Mouse (Mus musculus): ENCODE data around the gene Sema4b. TPM values are rescaled to one million over a fixed set of nuclear protein-coding genes. Genes with fewer than 3 reads are reported as not detected.
A peak's percentile ranks its signal among the peaks of the same experiment; 100 is the strongest.

The Sema4b gene
- total RNA-seq, 1 experiment: 50.1 TPM

GRCm38 (mm10) chr7:80200963-80201539 is 14.4 kb downstream of the Sema4b start:
- Histone ChIP-seq H3K36me3 (ENCODE audit: control insufficient read depth, insufficient read depth, low read length, poor library complexity, severe bottlenecking) (peaks cover 30% of the 10 kb centered on the region), H3K4me1 (ENCODE audit: control insufficient read depth in 2 of 2, insufficient read depth in 2 of 2, low read length in 2 of 2, poor library complexity in 1 of 2) (peaks cover 13 to 45% of the 10 kb centered on the region in 2 experiments), H3K9ac (ENCODE audit: insufficient read depth, low read depth, low read length, poor library complexity, severe bottlenecking) (no peak overlapping the region), H3K4me3 (ENCODE audit: insufficient read depth in 1 of 2, low read depth in 1 of 2, low read length in 2 of 2, poor library complexity in 1 of 2, severe bottlenecking in 1 of 2) (peak overlapping the region in 1 of 2 experiments; percentile 96; a peak in 1 of 4 replicates), H3K9me3 (ENCODE audit: control insufficient read depth, insufficient read depth, low read depth, low read length) (no peaks in the 10 kb centered on the region), H3K27ac (ENCODE audit: insufficient read depth, low read depth, low read length, poor library complexity, severe bottlenecking) (no peak overlapping the region)
- in situ Hi-C loops (cut with MboI; ENCODE audit: low sequenced_read_pairs in 2 of 2, unreplicated experiment in 2 of 2): no loop called here
- no peak for TF ChIP-seq MAFK (IDR thresholded peaks at IDR 0.05; ENCODE audit: insufficient read depth, low read depth, low read length)
- no peak for TF ChIP-seq HCFC1 (IDR thresholded peaks at IDR 0.05; ENCODE audit: borderline replicate concordance, insufficient read depth, low read length)
- no peak for TF ChIP-seq CHD2 (IDR thresholded peaks at IDR 0.05; ENCODE audit: low read depth, low read length)
- TF ChIP-seq ZC3H11A (IDR thresholded peaks at IDR 0.05; ENCODE audit: borderline replicate concordance, low read depth, low read length): no peak
- no peak for TF ChIP-seq ZNF384 (IDR thresholded peaks at IDR 0.05; ENCODE audit: low read depth, low read length)
- DNase-seq (ENCODE audit: low read depth, low spot score): no peak

GRCm38 (mm10) chr7:80201888-80202540 is 15.4 kb downstream of the Sema4b start:
- no peak for DNase-seq (ENCODE audit: low read depth, low spot score)
- H3K4me1 ChIP-seq (ENCODE audit: control insufficient read depth in 2 of 2, insufficient read depth in 2 of 2, low read length in 2 of 2, poor library complexity in 1 of 2): peaks cover 19 to 55% of the 10 kb centered on the region in 2 experiments
- H3K27ac ChIP-seq (ENCODE audit: insufficient read depth, low read depth, low read length, poor library complexity, severe bottlenecking): no peak overlapping the region
- H3K9me3 ChIP-seq (ENCODE audit: control insufficient read depth, insufficient read depth, low read depth, low read length): no peaks in the 10 kb centered on the region
- H3K9ac ChIP-seq (ENCODE audit: insufficient read depth, low read depth, low read length, poor library complexity, severe bottlenecking): 0 out of 2 replicates have a peak overlapping the region, but pooled peaks have one; percentile 7
- H3K36me3 ChIP-seq (ENCODE audit: control insufficient read depth, insufficient read depth, low read length, poor library complexity, severe bottlenecking): peaks cover 30% of the 10 kb centered on the region
- in situ Hi-C loops (cut with MboI; ENCODE audit: low sequenced_read_pairs in 2 of 2, unreplicated experiment in 2 of 2): no loop called here
- H3K4me3 ChIP-seq (ENCODE audit: insufficient read depth in 1 of 2, low read depth in 1 of 2, low read length in 2 of 2, poor library complexity in 1 of 2, severe bottlenecking in 1 of 2): no peak overlapping the region
- TF ChIP-seq MAFK (IDR thresholded peaks at IDR 0.05; ENCODE audit: insufficient read depth, low read depth, low read length) (no peak), ZNF384 (IDR thresholded peaks at IDR 0.05; ENCODE audit: low read depth, low read length) (no peak), CHD2 (IDR thresholded peaks at IDR 0.05; ENCODE audit: low read depth, low read length) (no peak), HCFC1 (IDR thresholded peaks at IDR 0.05; ENCODE audit: borderline replicate concordance, insufficient read depth, low read length) (no peak)

GRCm38 (mm10) chr7:80202961-80203360 is 16.3 kb downstream of the Sema4b start:
- in situ Hi-C loops (cut with MboI; ENCODE audit: low sequenced_read_pairs in 2 of 2, unreplicated experiment in 2 of 2): no loop called here
- Histone ChIP-seq H3K9me3 (ENCODE audit: control insufficient read depth, insufficient read depth, low read depth, low read length) (no peaks in the 10 kb centered on the region), H3K36me3 (ENCODE audit: control insufficient read depth, insufficient read depth, low read length, poor library complexity, severe bottlenecking) (peaks cover 33% of the 10 kb centered on the region), H3K27ac (ENCODE audit: insufficient read depth, low read depth, low read length, poor library complexity, severe bottlenecking) (no peak overlapping the region), H3K4me1 (ENCODE audit: control insufficient read depth in 2 of 2, insufficient read depth in 2 of 2, low read length in 2 of 2, poor library complexity in 1 of 2) (peaks cover 15 to 63% of the 10 kb centered on the region in 2 experiments), H3K4me3 (ENCODE audit: insufficient read depth in 1 of 2, low read depth in 1 of 2, low read length in 2 of 2, poor library complexity in 1 of 2, severe bottlenecking in 1 of 2) (no peak overlapping the region), H3K9ac (ENCODE audit: insufficient read depth, low read depth, low read length, poor library complexity, severe bottlenecking) (no peak overlapping the region)
- TF ChIP-seq CHD2 (IDR thresholded peaks at IDR 0.05; ENCODE audit: low read depth, low read length) (no peak), HCFC1 (IDR thresholded peaks at IDR 0.05; ENCODE audit: borderline replicate concordance, insufficient read depth, low read length) (no peak), ZNF384 (IDR thresholded peaks at IDR 0.05; ENCODE audit: low read depth, low read length) (no peak), MAFK (IDR thresholded peaks at IDR 0.05; ENCODE audit: insufficient read depth, low read depth, low read length) (no peak), ZC3H11A (IDR thresholded peaks at IDR 0.05; ENCODE audit: borderline replicate concordance, low read depth, low read length) (no peak)
- no peak for DNase-seq (ENCODE audit: low read depth, low spot score)

- Histone ChIP-seq H3K27ac (ENCODE audit: insufficient read depth, low read depth, low read length, poor library complexity, severe bottlenecking) (no peak overlapping the region), H3K9ac (ENCODE audit: insufficient read depth, low read depth, low read length, poor library complexity, severe bottlenecking) (no peak overlapping the region), H3K36me3 (ENCODE audit: control insufficient read depth, insufficient read depth, low read length, poor library complexity, severe bottlenecking) (peaks cover 35% of the 10 kb centered on the region), H3K4me1 (ENCODE audit: control insufficient read depth in 2 of 2, insufficient read depth in 2 of 2, low read length in 2 of 2, poor library complexity in 1 of 2) (peaks cover 19 to 69% of the 10 kb centered on the region in 2 experiments), H3K9me3 (ENCODE audit: control insufficient read depth, insufficient read depth, low read depth, low read length) (no peaks in the 10 kb centered on the region), H3K4me3 (ENCODE audit: insufficient read depth in 1 of 2, low read depth in 1 of 2, low read length in 2 of 2, poor library complexity in 1 of 2, severe bottlenecking in 1 of 2) (no peak overlapping the region)
- TF ChIP-seq CHD2 (IDR thresholded peaks at IDR 0.05; ENCODE audit: low read depth, low read length) (no peak), ZNF384 (IDR thresholded peaks at IDR 0.05; ENCODE audit: low read depth, low read length) (no peak), ZC3H11A (IDR thresholded peaks at IDR 0.05; ENCODE audit: borderline replicate concordance, low read depth, low read length) (no peak), HCFC1 (IDR thresholded peaks at IDR 0.05; ENCODE audit: borderline replicate concordance, insufficient read depth, low read length) (no peak), MAFK (IDR thresholded peaks at IDR 0.05; ENCODE audit: insufficient read depth, low read depth, low read length) (no peak)
- no peak for DNase-seq (ENCODE audit: low read depth, low spot score)
- in situ Hi-C loops (cut with MboI; ENCODE audit: low sequenced_read_pairs in 2 of 2, unreplicated experiment in 2 of 2): no loop called here
These were observed 17.0 kb downstream of the Sema4b start for GRCm38 (mm10) chr7:80203638-80204096.
